Mouse (Mus musculus) hindbrain, embryonic 12.5 days (tissue): Measurements from ENCODE around the gene Gm20388. TPM values are rescaled to one million over a fixed set of nuclear protein-coding genes. Genes with fewer than 3 reads are reported as not detected.

Experiments
- ATAC-seq: fragments of 200-750 bp; cut with Nextera tagmentation; 2 replicates; pipeline ENCODE4 v1.8.0; 2017; ENCODE audit warnings: moderate TSS enrichment; ENCODE audit not compliant: low FRiP score
- H3K27ac ChIP-seq: fragments of 300-500 bp; sonication (generic); 2 replicates; pipeline ENCODE4 v1.5.1; 2016; ENCODE audit warnings: mild to moderate bottlenecking
- H3K27me3 ChIP-seq: fragments of 300-500 bp; sonication (generic); 2 replicates; pipeline ENCODE4 v1.6.1; 2016; ENCODE audit warnings: mild to moderate bottlenecking
- H3K36me3 ChIP-seq: fragments of 300-500 bp; sonication (generic); 2 replicates; pipeline ENCODE4 v1.6.1; 2016; ENCODE audit warnings: mild to moderate bottlenecking
- H3K4me1 ChIP-seq: fragments of 300-500 bp; sonication (generic); 2 replicates; pipeline ENCODE4 v1.6.1; 2016
- H3K4me2 ChIP-seq: fragments of 300-500 bp; sonication (generic); replicated peaks from 2 replicates; pipeline ENCODE4 v1.6.1; 2016; ENCODE audit warnings: mild to moderate bottlenecking
- H3K4me3 ChIP-seq: fragments of 300-500 bp; sonication (generic); 2 replicates; pipeline ENCODE4 v1.5.1; 2016; ENCODE audit warnings: mild to moderate bottlenecking
- H3K9ac ChIP-seq: fragments of 300-500 bp; sonication (generic); 2 replicates; pipeline ENCODE4 v1.6.1; 2016; ENCODE audit warnings: mild to moderate bottlenecking, moderate library complexity
- H3K9me3 ChIP-seq: fragments of 300-500 bp; sonication (generic); replicated peaks from 2 replicates; pipeline ENCODE4 v1.6.1; 2016; ENCODE audit warnings: mild to moderate bottlenecking
- WGBS: fragments of 180-500 bp; shearing (Covaris S2); methylation state at CpG from one replicate; pipeline ENCODE4 v1.1.7; 2016; 5-methylcytosine and 5-hydroxymethylcytosine counted together
- polyA plus RNA-seq: library from polyadenylated mRNA; unstranded; fragments of >200 nt; fragmentation: Nextera tagmentation; extraction: Ambion mirVana; gene quantifications from 2 replicates; pipeline ENCODE4 v1.2.1, GENCODE M21; 2016

The Gm20388 gene
- polyA plus RNA-seq, 1 experiment from 2014 or later, result not detected

- 73% methylated on average over 6 of the region's 6 CpGs for WGBS
- Histone ChIP-seq H3K9ac (no peak overlapping the region), H3K36me3 (peaks cover 3% of the 10 kb centered on the region), H3K9me3 (no peaks in the 10 kb centered on the region), H3K4me3 (no peak overlapping the region), H3K27me3 (no peaks in the 10 kb centered on the region), H3K4me2 (no peak overlapping the region), H3K4me1 (no peaks in the 10 kb centered on the region), H3K27ac (no peak overlapping the region)
- ATAC-seq, result no peak
These were observed 4464.5 kb downstream of the Gm20388 start for GRCm38 (mm10) chr8:124375168-124375567.

DNA sequence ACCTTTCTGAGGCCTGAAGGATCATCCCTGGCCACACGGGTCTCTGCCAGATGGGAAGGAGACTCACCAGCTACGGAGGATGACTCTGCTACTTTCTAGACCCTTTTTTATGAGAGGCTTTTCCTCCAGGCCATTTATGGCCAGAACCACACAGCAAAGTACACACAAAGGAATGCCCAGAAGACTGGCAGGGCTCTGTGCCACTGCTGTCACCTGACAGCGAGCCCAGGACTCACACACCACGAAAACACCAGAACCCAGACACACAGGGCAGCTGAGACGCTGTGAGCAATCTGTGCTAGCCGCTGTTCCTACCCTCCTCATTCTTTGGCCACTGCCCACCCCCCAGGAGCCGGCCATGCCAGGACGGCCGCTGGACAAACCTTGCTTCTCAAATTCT, 4465.1 kb downstream of the Gm20388 start:
- H3K4me1 ChIP-seq, result no peaks in the 10 kb centered on the region
- WGBS, result 85% methylated on average over 9 of the region's 9 CpGs
- no peak overlapping the region for H3K9ac ChIP-seq
- no peak overlapping the region for H3K4me2 ChIP-seq
- H3K27me3 ChIP-seq, result no peaks in the 10 kb centered on the region
- no peak overlapping the region for H3K4me3 ChIP-seq
- no peak overlapping the region for H3K27ac ChIP-seq
- no peaks in the 10 kb centered on the region for H3K9me3 ChIP-seq
- H3K36me3 ChIP-seq, result peaks cover 3% of the 10 kb centered on the region
- ATAC-seq, result no peak

GRCm38 (mm10) chr8:124376406-124376805, 4465.8 kb downstream of the Gm20388 start:
- H3K9ac ChIP-seq, result no peak overlapping the region
- WGBS, result 94% methylated on average over 12 of the region's 12 CpGs
- no peak overlapping the region for H3K4me3 ChIP-seq
- H3K4me2 ChIP-seq, result no peak overlapping the region
- H3K9me3 ChIP-seq, result no peaks in the 10 kb centered on the region
- no peaks in the 10 kb centered on the region for H3K4me1 ChIP-seq
- H3K27me3 ChIP-seq, result no peaks in the 10 kb centered on the region
- H3K36me3 ChIP-seq, result peaks cover 3% of the 10 kb centered on the region
- H3K27ac ChIP-seq, result no peak overlapping the region
- ATAC-seq, result no peak

- H3K4me2 ChIP-seq, result no peak overlapping the region
- H3K4me3 ChIP-seq, result no peak overlapping the region
- WGBS, result 65% methylated on average over 6 of the region's 6 CpGs
- H3K9me3 ChIP-seq, result no peaks in the 10 kb centered on the region
- peaks cover 3% of the 10 kb centered on the region for H3K36me3 ChIP-seq
- no peak overlapping the region for H3K9ac ChIP-seq
- H3K4me1 ChIP-seq, result 0 out of 2 replicates have a peak, but pooled peaks cover 4% of the 10 kb centered on the region
- ATAC-seq, result no peak
- no peak overlapping the region for H3K27ac ChIP-seq
- no peaks in the 10 kb centered on the region for H3K27me3 ChIP-seq
These were observed 4468.6 kb downstream of the Gm20388 start for GRCm38 (mm10) chr8:124379289-124379688.

DNA sequence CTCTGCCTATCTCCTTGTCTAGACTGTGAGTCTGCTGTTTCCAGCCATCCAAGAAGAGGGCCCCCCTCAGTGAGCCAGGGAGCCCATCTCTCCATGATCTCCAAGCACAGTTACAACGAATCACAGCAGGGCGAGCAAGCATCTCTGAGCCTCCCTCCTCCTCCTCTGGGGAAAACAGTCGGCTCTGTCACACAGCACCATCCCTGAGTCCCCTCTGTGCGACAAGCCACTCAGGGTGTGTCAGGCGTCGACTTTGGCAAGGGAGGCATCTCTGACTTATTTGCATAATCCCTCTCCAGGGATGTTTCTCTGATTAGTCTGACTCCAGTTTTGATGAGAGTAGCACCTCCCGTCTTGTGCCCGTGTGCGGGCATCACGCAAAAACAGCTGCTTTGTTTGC, 4471.6 kb downstream of the Gm20388 start:
- ATAC-seq, result no peak
- Histone ChIP-seq H3K4me1 (0 out of 2 replicates have a peak, but pooled peaks cover 4% of the 10 kb centered on the region), H3K27me3 (no peaks in the 10 kb centered on the region), H3K4me3 (no peak overlapping the region), H3K9me3 (no peaks in the 10 kb centered on the region), H3K36me3 (no peaks in the 10 kb centered on the region), H3K9ac (no peak overlapping the region), H3K4me2 (no peak overlapping the region), H3K27ac (no peak overlapping the region)
- WGBS, result 48% methylated on average over 10 of the region's 10 CpGs

DNA sequence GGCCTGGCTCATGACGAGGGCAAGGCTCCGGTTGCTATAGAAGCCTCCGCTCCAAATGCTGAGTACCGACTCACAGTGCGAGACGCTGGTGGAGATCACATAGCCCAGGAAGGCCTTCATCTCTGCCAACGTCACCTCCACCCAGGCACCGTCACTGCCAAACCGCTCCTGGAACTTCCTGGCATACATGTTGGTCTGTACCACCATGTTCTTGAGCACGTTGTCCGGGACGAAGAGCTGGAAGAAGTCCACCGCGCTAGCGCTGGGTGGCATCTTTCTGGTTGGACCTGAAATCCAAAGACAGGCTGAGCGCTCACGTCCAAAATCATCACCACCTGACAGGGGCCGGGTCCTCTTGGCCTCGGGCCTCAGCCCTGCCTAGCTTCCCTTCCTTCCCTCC, 4473.7 kb downstream of the Gm20388 start:
- H3K9me3 ChIP-seq, result no peaks in the 10 kb centered on the region
- H3K36me3 ChIP-seq, result no peaks in the 10 kb centered on the region
- H3K4me2 ChIP-seq, result no peak overlapping the region
- no peak overlapping the region for H3K4me3 ChIP-seq
- no peak overlapping the region for H3K27ac ChIP-seq
- H3K9ac ChIP-seq, result no peak overlapping the region
- no peaks in the 10 kb centered on the region for H3K27me3 ChIP-seq
- 0 out of 2 replicates have a peak, but pooled peaks cover 4% of the 10 kb centered on the region for H3K4me1 ChIP-seq
- ATAC-seq, result no peak
- 93% methylated on average over 19 of the region's 19 CpGs for WGBS

DNA sequence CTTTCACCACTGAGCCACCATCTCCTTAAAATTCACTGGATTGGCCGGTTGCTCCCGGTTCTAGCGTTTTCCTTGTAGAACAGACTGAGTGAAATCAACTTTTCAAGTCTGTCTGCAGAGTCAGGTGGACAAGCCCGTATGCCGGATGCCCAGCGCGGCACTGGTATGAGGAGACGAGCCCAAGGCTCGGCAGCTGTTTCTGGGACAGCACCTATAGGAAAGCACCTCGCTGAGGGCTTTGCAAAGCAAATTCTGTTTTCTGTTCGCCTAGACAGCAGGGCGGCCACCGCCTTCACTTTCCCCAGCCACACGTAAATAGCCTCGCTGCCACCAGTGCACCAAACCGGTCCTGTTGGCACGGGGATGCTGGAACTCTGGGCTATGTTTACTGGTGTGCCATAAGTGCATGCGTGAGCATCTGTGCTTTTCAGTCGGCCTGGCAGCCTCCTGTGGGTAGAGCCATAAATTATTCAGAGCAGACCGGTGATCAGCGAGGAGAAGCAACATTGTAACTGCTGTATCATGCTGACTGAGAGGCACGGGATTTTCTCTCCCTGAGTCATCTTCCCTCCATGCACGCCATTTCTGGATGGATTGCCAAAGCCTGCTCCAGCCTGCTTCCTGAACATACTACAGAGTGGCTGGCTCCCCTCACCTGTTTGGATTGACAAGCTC, 4475.7 kb downstream of the Gm20388 start:
- Histone ChIP-seq H3K36me3 (no peaks in the 10 kb centered on the region), H3K9me3 (no peaks in the 10 kb centered on the region), H3K4me3 (no peak overlapping the region), H3K27ac (peak overlapping the region; percentile 19; the same call in 1 of the 2 replicates), H3K27me3 (no peaks in the 10 kb centered on the region), H3K4me1 (0 out of 2 replicates have a peak, but pooled peaks cover 4% of the 10 kb centered on the region), H3K4me2 (no peak overlapping the region), H3K9ac (no peak overlapping the region)
- no peak for ATAC-seq
- WGBS, result 83% methylated on average over 23 of the region's 23 CpGs

DNA sequence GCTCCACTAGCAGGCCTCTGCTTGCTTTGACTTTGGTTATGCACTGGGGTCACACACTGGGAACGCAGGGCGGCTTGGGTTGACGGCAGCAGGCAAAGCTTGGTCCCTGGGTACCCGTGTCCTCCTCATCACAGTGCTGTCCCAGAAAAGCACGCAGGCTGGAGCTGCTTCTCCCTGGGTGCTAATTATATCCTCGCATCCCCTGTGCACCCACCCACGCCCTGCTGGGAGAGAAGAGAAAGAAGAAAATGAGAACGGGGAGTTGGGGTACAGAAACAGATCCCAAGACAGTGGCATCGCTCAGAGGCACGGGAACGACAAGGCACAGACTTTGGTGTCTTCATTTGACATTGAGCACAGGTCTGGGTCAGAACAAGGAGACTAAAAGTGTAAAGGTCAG, 4478.9 kb downstream of the Gm20388 start:
- Histone ChIP-seq H3K9ac (no peak overlapping the region), H3K27me3 (no peaks in the 10 kb centered on the region), H3K4me1 (no peaks in the 10 kb centered on the region), H3K27ac (no peak overlapping the region), H3K4me2 (no peak overlapping the region), H3K4me3 (no peak overlapping the region), H3K36me3 (no peaks in the 10 kb centered on the region), H3K9me3 (no peaks in the 10 kb centered on the region)
- ATAC-seq, result no peak
- 91% methylated on average over 11 of the region's 11 CpGs for WGBS

GRCm38 (mm10) chr8:124391191-124391590, 4480.6 kb downstream of the Gm20388 start:
- no peak overlapping the region for H3K4me2 ChIP-seq
- H3K27ac ChIP-seq, result no peak overlapping the region
- H3K9me3 ChIP-seq, result no peaks in the 10 kb centered on the region
- 89% methylated on average over 7 of the region's 7 CpGs for WGBS
- no peaks in the 10 kb centered on the region for H3K36me3 ChIP-seq
- H3K4me1 ChIP-seq, result no peaks in the 10 kb centered on the region
- no peak overlapping the region for H3K4me3 ChIP-seq
- H3K9ac ChIP-seq, result no peak overlapping the region
- no peaks in the 10 kb centered on the region for H3K27me3 ChIP-seq
- no peak for ATAC-seq

GRCm38 (mm10) chr8:124392271-124393012, 4481.8 kb downstream of the Gm20388 start:
- Histone ChIP-seq H3K27ac (no peak overlapping the region), H3K9ac (no peak overlapping the region)
- 50% methylated on average over 10 of the region's 10 CpGs for WGBS

DNA sequence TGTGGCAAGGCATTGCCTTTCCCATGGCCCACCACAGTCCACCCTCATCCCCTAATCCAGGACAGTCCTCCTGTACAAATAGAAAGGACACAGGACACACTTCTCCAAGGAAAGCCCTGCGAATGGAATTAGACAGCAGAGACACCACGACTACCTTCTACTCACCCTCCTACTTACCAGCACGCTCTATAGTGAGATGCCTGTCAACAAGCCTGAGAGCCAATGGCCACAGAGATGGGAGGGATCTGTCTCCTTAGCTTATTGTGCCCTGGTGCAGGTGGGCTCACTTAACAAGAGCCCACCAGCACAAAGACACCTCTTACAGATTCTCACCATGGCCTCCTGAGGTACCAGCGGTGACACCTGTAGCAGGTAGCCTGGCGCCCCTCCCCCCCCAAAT, 4482.4 kb downstream of the Gm20388 start:
- Histone ChIP-seq H3K9me3 (no peaks in the 10 kb centered on the region), H3K27me3 (no peaks in the 10 kb centered on the region), H3K9ac (no peak overlapping the region), H3K4me1 (no peaks in the 10 kb centered on the region), H3K27ac (no peak overlapping the region), H3K4me3 (no peak overlapping the region), H3K36me3 (no peaks in the 10 kb centered on the region), H3K4me2 (no peak overlapping the region)
- WGBS, result 84% methylated on average over 5 of the region's 5 CpGs
- no peak for ATAC-seq

More at GRCm38 (mm10) chr8:124392271-124393012, 4481.8 kb downstream of the Gm20388 start:
- ATAC-seq, result no peak
- H3K9me3 ChIP-seq, result no peaks in the 10 kb centered on the region
- H3K4me1 ChIP-seq, result no peaks in the 10 kb centered on the region
- no peaks in the 10 kb centered on the region for H3K27me3 ChIP-seq
- H3K36me3 ChIP-seq, result no peaks in the 10 kb centered on the region
- H3K4me3 ChIP-seq, result no peak overlapping the region
- no peak overlapping the region for H3K4me2 ChIP-seq

- no peak overlapping the region for H3K9ac ChIP-seq
- no peak overlapping the region for H3K4me3 ChIP-seq
- no peak overlapping the region for H3K4me2 ChIP-seq
- H3K27ac ChIP-seq, result no peak overlapping the region
- no peaks in the 10 kb centered on the region for H3K27me3 ChIP-seq
- no peaks in the 10 kb centered on the region for H3K36me3 ChIP-seq
- no peaks in the 10 kb centered on the region for H3K4me1 ChIP-seq
- 83% methylated on average over 4 of the region's 4 CpGs for WGBS
- no peaks in the 10 kb centered on the region for H3K9me3 ChIP-seq
- no peak for ATAC-seq
These were observed 4483.3 kb downstream of the Gm20388 start for GRCm38 (mm10) chr8:124393927-124394326.

GRCm38 (mm10) chr8:124394951-124395350, 4484.3 kb downstream of the Gm20388 start:
- no peak for ATAC-seq
- Histone ChIP-seq H3K4me3 (no peak overlapping the region), H3K4me2 (no peak overlapping the region), H3K9me3 (no peaks in the 10 kb centered on the region), H3K27ac (no peak overlapping the region), H3K4me1 (0 out of 2 replicates have a peak, but pooled peaks cover 3% of the 10 kb centered on the region), H3K9ac (no peak overlapping the region), H3K36me3 (no peaks in the 10 kb centered on the region), H3K27me3 (no peaks in the 10 kb centered on the region)
- 91% methylated on average over 7 of the region's 7 CpGs for WGBS
